Mouse (Mus musculus) natural killer cell, adult 2 months (primary cell): ENCODE results near the gene Chia1.
A peak's percentile ranks its signal among the peaks of the same experiment; 100 is the strongest.
"Not testable (repeated sequence)": the region's sequence is repeated elsewhere in the genome, so short reads cannot be mapped to it uniquely, and the experiment has no call there.

ENCODE experiments used
- DNase-seq, 2 experiments: peaks; one replicate each; pipeline ENCODE4 v3.0.0; 2022; ENCODE audit warnings: low spot score in 2 of 2

The Chia1 gene

GRCm38 (mm10) chr3:106112929-106113328 is at the start of gene Chia1:
Chia1 (plus strand) TSS chr3:106113229.
- DNase-seq, result no peak

- DNase-seq, result peak; percentile 5 to 58
Measured at GRCm38 (mm10) chr3:106067707-106068106, 45.3 kb upstream of the Chia1 start.

- DNase-seq, result no peak
Measured at GRCm38 (mm10) chr3:106070994-106071393, 42.0 kb upstream of the Chia1 start.

GRCm38 (mm10) chr3:106074824-106075223 is 38.2 kb upstream of the Chia1 start:
- DNase-seq, result no peak

GRCm38 (mm10) chr3:106126999-106127398 is 14.0 kb downstream of the Chia1 start:
- no peak for DNase-seq

- DNase-seq, result no peak
Measured at GRCm38 (mm10) chr3:106128807-106129493, 15.9 kb downstream of the Chia1 start.

- DNase-seq, result no peak
Measured at GRCm38 (mm10) chr3:106131690-106132089, 18.7 kb downstream of the Chia1 start.

GRCm38 (mm10) chr3:106144081-106144480 is 31.1 kb downstream of the Chia1 start:
- DNase-seq, result no peak

GRCm38 (mm10) chr3:106154413-106154812 is 41.4 kb downstream of the Chia1 start:
- DNase-seq, result no peak

- no peak for DNase-seq
Measured at GRCm38 (mm10) chr3:106167464-106167863, 54.4 kb downstream of the Chia1 start, which contains the start of gene Chil3. Chil3 (minus strand) TSS chr3:106167564.

- no peak for DNase-seq
Measured at GRCm38 (mm10) chr3:106170522-106171053, 57.6 kb downstream of the Chia1 start.

GRCm38 (mm10) chr3:106171135-106171731 is 58.2 kb downstream of the Chia1 start:
- no peak for DNase-seq

- not testable (repeated sequence) for DNase-seq
Measured at GRCm38 (mm10) chr3:106172506-106172905, 59.5 kb downstream of the Chia1 start.

- DNase-seq, result peak in 1 of 2 experiments; percentile 13
Measured at GRCm38 (mm10) chr3:106174971-106175370, 61.9 kb downstream of the Chia1 start.

- DNase-seq, result no peak
Measured at GRCm38 (mm10) chr3:106177509-106178189, 64.6 kb downstream of the Chia1 start.
